Mouse (Mus musculus): Measurements from ENCODE around the gene Gm11116. TPM values are rescaled to one million over a fixed set of nuclear protein-coding genes. Genes with fewer than 3 reads are reported as not detected.
"Not testable (repeated sequence)": the region's sequence is repeated elsewhere in the genome, so short reads cannot be mapped to it uniquely, and the experiment has no call there.

Gene Gm11116
- total RNA-seq (2014; fragmentation: Nextera tagmentation) (not detected in 2 replicates), total RNA-seq (2017) (not detected in 2 replicates), polyA plus RNA-seq (2012) (not detected in 2 replicates)

DNA sequence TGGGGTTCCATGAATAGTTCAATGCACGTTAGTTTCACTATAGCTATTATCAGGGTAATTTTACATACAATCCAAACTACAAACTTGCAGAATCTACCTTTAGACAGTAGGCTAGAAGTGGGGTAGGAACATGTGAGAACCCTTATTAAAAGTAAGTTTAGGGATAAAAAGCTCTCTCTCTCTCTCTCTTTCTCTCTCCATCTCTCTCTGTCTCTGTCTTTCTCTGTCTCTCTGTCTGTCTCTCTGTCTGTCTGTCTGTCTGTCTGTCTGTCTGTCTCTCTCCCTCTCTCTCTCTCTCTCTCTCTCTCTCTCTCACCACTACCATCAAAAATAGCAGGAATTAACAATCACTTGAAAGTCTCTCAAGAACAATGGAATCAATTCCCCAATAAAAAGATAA, at the start of gene Gm11116:
Gene Gm11116, minus strand, starts transcription at position 101 of the 400 bp plus-strand sequence.
- ATAC-seq (ENCODE audit: extremely low read depth, insufficient number of reproducible peaks, low FRiP score, poor library complexity, severe bottlenecking) (no peak), DNase-seq (ENCODE audit: low spot score) (no peak)
- H3K4me1 ChIP-seq (ENCODE audit: insufficient read depth, low read depth, low read length), result no peaks in the 10 kb centered on the region
- H3K4me3 ChIP-seq (ENCODE audit: low read depth, low read length), result no peak within 1 kb of the TSS
- H3K36me3 ChIP-seq (replicated peaks), result no peaks in the 10 kb centered on the region
- TF ChIP-seq CTCF (IDR thresholded peaks at IDR 0.05; ENCODE audit: low read depth, low read length) (no peak), POLR2AphosphoS5 (IDR thresholded peaks at IDR 0.05; ENCODE audit: insufficient replicate concordance, low read depth, low read length) (no peak), GATA1 (IDR thresholded peaks at IDR 0.05; ENCODE audit: borderline replicate concordance, low read length) (no peak), TAL1 (conservative IDR thresholded peaks at IDR 0.05; ENCODE audit: low read depth, low read length) (no peak), GATA2 (IDR thresholded peaks at IDR 0.05; ENCODE audit: borderline replicate concordance, low read depth, low read length) (no peak)
- no peaks in the 10 kb centered on the region for H3K27me3 ChIP-seq (ENCODE audit: insufficient read depth, low read length)
- no peaks in the 10 kb centered on the region for H3K9me3 ChIP-seq (replicated peaks)

DNA sequence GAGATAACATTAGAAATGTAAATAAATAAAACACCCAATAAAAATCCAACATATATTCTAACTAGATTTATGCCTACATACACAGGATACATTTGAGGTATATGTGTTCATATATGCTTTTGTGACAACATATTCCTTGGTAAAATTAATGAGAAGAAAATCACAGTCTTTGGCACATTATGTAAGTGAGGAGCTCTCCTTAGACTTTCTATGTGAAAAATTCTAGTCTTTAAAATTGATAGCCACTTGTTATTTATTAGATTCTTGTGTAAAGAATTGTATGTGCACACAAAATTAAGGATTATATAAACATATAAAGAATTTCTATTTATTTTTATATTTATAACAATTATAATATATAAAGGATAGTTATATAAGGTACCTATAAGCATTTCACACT, 42.7 kb upstream of the Gm11116 start, which contains the start of gene Gm11115:
Gene Gm11115, minus strand, starts transcription at position 101 of the 400 bp plus-strand sequence.
- no peaks in the 10 kb centered on the region for H3K4me1 ChIP-seq (ENCODE audit: insufficient read depth, low read depth, low read length)
- no peaks in the 10 kb centered on the region for H3K9me3 ChIP-seq (replicated peaks)
- ATAC-seq (ENCODE audit: extremely low read depth, insufficient number of reproducible peaks, low FRiP score, poor library complexity, severe bottlenecking), result no peak
- no peak for TF ChIP-seq TAL1 (conservative IDR thresholded peaks at IDR 0.05; ENCODE audit: low read depth, low read length)
- TF ChIP-seq POLR2AphosphoS5 (IDR thresholded peaks at IDR 0.05; ENCODE audit: insufficient replicate concordance, low read depth, low read length), result no peak
- no peak for TF ChIP-seq GATA1 (IDR thresholded peaks at IDR 0.05; ENCODE audit: borderline replicate concordance, low read length)
- no peak for TF ChIP-seq GATA2 (IDR thresholded peaks at IDR 0.05; ENCODE audit: borderline replicate concordance, low read depth, low read length)
- no peak for TF ChIP-seq CTCF (IDR thresholded peaks at IDR 0.05; ENCODE audit: low read depth, low read length)
- no peak within 1 kb of the TSS for H3K4me3 ChIP-seq (ENCODE audit: low read depth, low read length)
- H3K36me3 ChIP-seq (replicated peaks), result no peaks in the 10 kb centered on the region
- no peaks in the 10 kb centered on the region for H3K27me3 ChIP-seq (ENCODE audit: insufficient read depth, low read length)
- no peak for DNase-seq (ENCODE audit: low spot score)

DNA sequence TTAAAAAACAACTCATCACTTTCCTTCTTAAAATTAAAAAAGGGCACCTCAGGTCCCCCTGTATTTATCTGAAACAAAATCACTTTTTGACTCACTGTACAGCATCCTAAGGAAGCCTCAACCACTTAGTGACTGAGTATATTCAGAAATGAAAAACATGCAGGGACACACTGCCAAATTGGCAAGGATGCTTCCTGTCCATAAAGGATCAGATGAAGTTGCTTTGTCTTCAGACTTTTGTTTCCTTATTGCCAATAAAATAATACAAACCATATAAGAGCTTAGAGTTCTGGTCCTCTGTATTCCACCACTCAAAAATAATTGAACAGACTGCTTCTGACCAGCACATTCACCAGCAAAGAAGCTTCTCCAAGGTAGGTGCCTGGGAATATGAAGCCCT, 25.1 kb downstream of the Gm11116 start, which contains the start of gene Smr2:
Gene Smr2, plus strand, starts transcription at position 301 of the 400 bp plus-strand sequence.
- H3K4me1 ChIP-seq (ENCODE audit: insufficient read depth, low read depth, low read length); H3K4me3 ChIP-seq (ENCODE audit: low read depth, low read length); H3K9me3 ChIP-seq (replicated peaks); H3K27me3 ChIP-seq (ENCODE audit: insufficient read depth, low read length); ATAC-seq (ENCODE audit: extremely low read depth, insufficient number of reproducible peaks, low FRiP score, poor library complexity, severe bottlenecking); H3K36me3 ChIP-seq (replicated peaks); DNase-seq (ENCODE audit: low spot score): not testable (repeated sequence)

Other genes starting within 250 kb of the Gm11116 start
- not detected in 2 replicates for gene Odam, start 226.5 kb downstream of the Gm11116 start, total RNA-seq (2014; fragmentation: Nextera tagmentation)
- 0.11 TPM in 1 of 2 replicates, not detected in the other for gene Odam, start 226.5 kb downstream of the Gm11116 start, total RNA-seq (2017)
- not detected in 2 replicates for gene Odam, start 226.5 kb downstream of the Gm11116 start, polyA plus RNA-seq (2012)
- not detected in 2 replicates for gene Csn3, start 186.0 kb downstream of the Gm11116 start, total RNA-seq (2014; fragmentation: Nextera tagmentation)
- gene Csn3, start 186.0 kb downstream of the Gm11116 start, total RNA-seq (2017), result 0.16 and 0.23 TPM in 2 replicates
- gene Csn3, start 186.0 kb downstream of the Gm11116 start, polyA plus RNA-seq (2012), result not detected in 2 replicates
- gene 2310003L06Rik, start 142.1 kb downstream of the Gm11116 start, total RNA-seq (2014; fragmentation: Nextera tagmentation), result not detected in 2 replicates
- 0.05 and 0.12 TPM in 2 replicates for gene 2310003L06Rik, start 142.1 kb downstream of the Gm11116 start, total RNA-seq (2017)
- gene 2310003L06Rik, start 142.1 kb downstream of the Gm11116 start, polyA plus RNA-seq (2012), result not detected in 2 replicates
- not detected in 2 replicates for gene Gm28434, start 142.0 kb downstream of the Gm11116 start, total RNA-seq (2014; fragmentation: Nextera tagmentation)
- not detected in 2 replicates for gene Gm28434, start 142.0 kb downstream of the Gm11116 start, total RNA-seq (2017)
- gene Gm28434, start 142.0 kb downstream of the Gm11116 start, polyA plus RNA-seq (2012), result not detected in 2 replicates
- not detected in 2 replicates for gene Cabs1, start 132.1 kb downstream of the Gm11116 start, total RNA-seq (2014; fragmentation: Nextera tagmentation)
- 0.33 TPM in 1 of 2 replicates, not detected in the other for gene Cabs1, start 132.1 kb downstream of the Gm11116 start, total RNA-seq (2017)
- gene Cabs1, start 132.1 kb downstream of the Gm11116 start, polyA plus RNA-seq (2012), result not detected in 2 replicates
- gene Smr3a, start 109.0 kb downstream of the Gm11116 start, total RNA-seq (2014; fragmentation: Nextera tagmentation), result not detected in 2 replicates
- gene Smr3a, start 109.0 kb downstream of the Gm11116 start, total RNA-seq (2017), result not detected in 2 replicates
- not detected in 2 replicates for gene Smr3a, start 109.0 kb downstream of the Gm11116 start, polyA plus RNA-seq (2012)
- not detected in 2 replicates for gene Smr2, start 25.0 kb downstream of the Gm11116 start, total RNA-seq (2014; fragmentation: Nextera tagmentation)
- 0.23 TPM in 1 of 2 replicates, not detected in the other for gene Smr2, start 25.0 kb downstream of the Gm11116 start, total RNA-seq (2017)
- gene Smr2, start 25.0 kb downstream of the Gm11116 start, polyA plus RNA-seq (2012), result not detected in 2 replicates
- gene Gm11115, start 42.6 kb upstream of the Gm11116 start, total RNA-seq (2014; fragmentation: Nextera tagmentation), result not detected in 2 replicates
- not detected in 2 replicates for gene Gm11115, start 42.6 kb upstream of the Gm11116 start, total RNA-seq (2017)
- gene Gm11115, start 42.6 kb upstream of the Gm11116 start, polyA plus RNA-seq (2012), result not detected in 2 replicates
- gene Gm7714, start 157.4 kb upstream of the Gm11116 start, total RNA-seq (2014; fragmentation: Nextera tagmentation), result not detected in 2 replicates
- gene Gm7714, start 157.4 kb upstream of the Gm11116 start, total RNA-seq (2017), result not detected in 2 replicates
- gene Gm7714, start 157.4 kb upstream of the Gm11116 start, polyA plus RNA-seq (2012), result not detected in 2 replicates
- not detected in 2 replicates for gene Prol1, start 205.8 kb upstream of the Gm11116 start, total RNA-seq (2014; fragmentation: Nextera tagmentation)
- not detected in 2 replicates for gene Prol1, start 205.8 kb upstream of the Gm11116 start, total RNA-seq (2017)
- gene Prol1, start 205.8 kb upstream of the Gm11116 start, polyA plus RNA-seq (2012), result not detected in 2 replicates

Measured in G1E (cell line).